Mouse (Mus musculus) kidney, postnatal 0 days (tissue): ENCODE data around the gene Rpl27a. TPM values are rescaled to one million over a fixed set of nuclear protein-coding genes. Genes with fewer than 3 reads are reported as not detected.

Experiments used
- ATAC-seq: fragments of 200-750 bp; cut with Nextera tagmentation; replicated peaks from 2 replicates; pipeline ENCODE4 v1.8.0; 2017; ENCODE audit warnings: low read depth, moderate number of reproducible peaks, moderate TSS enrichment, moderate library complexity; ENCODE audit not compliant: low FRiP score
- DNase-seq: peaks from one replicate; pipeline ENCODE4 v3.0.0-alpha.2; 2016; ENCODE audit warnings: low spot score
- H3K27ac ChIP-seq: fragments of 300-500 bp; sonication (generic); 2 replicates; pipeline ENCODE4 v1.5.1; 2014; ENCODE audit warnings: mild to moderate bottlenecking
- H3K27me3 ChIP-seq: fragments of 300-500 bp; sonication (generic); 2 replicates; pipeline ENCODE4 v1.6.1; 2014; ENCODE audit warnings: low read length, mixed read lengths; ENCODE audit not compliant: insufficient read depth
- H3K36me3 ChIP-seq: fragments of 300-500 bp; sonication (generic); 2 replicates; pipeline ENCODE4 v1.6.1; 2014; ENCODE audit warnings: low read length, mixed read lengths; ENCODE audit not compliant: insufficient read depth
- H3K4me1 ChIP-seq: fragments of 300-500 bp; sonication (generic); replicated peaks from 2 replicates; pipeline ENCODE4 v1.6.1; 2014; ENCODE audit warnings: antibody characterized with exemption, low read length, mixed read lengths; ENCODE audit not compliant: insufficient read depth
- H3K4me2 ChIP-seq: fragments of 300-500 bp; sonication (generic); 2 replicates; pipeline ENCODE4 v1.6.1; 2014; ENCODE audit warnings: mild to moderate bottlenecking, low read length, moderate library complexity, mixed read lengths
- H3K4me3 ChIP-seq: fragments of 300-500 bp; sonication (generic); replicated peaks from 2 replicates; pipeline ENCODE4 v1.5.1; 2014; ENCODE audit warnings: low read depth, low read length
- H3K9ac ChIP-seq: fragments of 300-500 bp; sonication (generic); 2 replicates; pipeline ENCODE4 v1.6.1; 2014; ENCODE audit warnings: low read depth, low read length
- H3K9me3 ChIP-seq: fragments of 300-500 bp; sonication (generic); replicated peaks from 2 replicates; pipeline ENCODE4 v1.6.1; 2016; ENCODE audit warnings: low read length, inconsistent platforms, mixed read lengths
- CTCF ChIP-seq: IDR thresholded peaks from 2 replicates; pipeline ENCODE4 v1.5.1; 2016; ENCODE audit warnings: antibody characterized with exemption, low read depth, mild to moderate bottlenecking, moderate library complexity
- WGBS: fragments of 180-500 bp; shearing (Covaris S2); extraction: QIAGEN DNeasy Blood & Tissue Kit; methylation state at CpG from one replicate; pipeline ENCODE4 v1.1.7; 2014; 5-methylcytosine and 5-hydroxymethylcytosine counted together
- microRNA-seq: library from miRNA; unstranded; fragments of <30 nt; microRNA quantifications from one replicate; pipeline ENCODE4, GENCODE M21; 2016
- polyA plus RNA-seq: library from polyadenylated mRNA; unstranded; fragments of >200 nt; fragmentation: Nextera tagmentation; extraction: Ambion mirVana; gene quantifications from 2 replicates; pipeline ENCODE4 v1.2.1, GENCODE M21; 2015

The Rpl27a gene
- polyA plus RNA-seq, 1 experiment from 2014 or later, result 166 TPM

DNA sequence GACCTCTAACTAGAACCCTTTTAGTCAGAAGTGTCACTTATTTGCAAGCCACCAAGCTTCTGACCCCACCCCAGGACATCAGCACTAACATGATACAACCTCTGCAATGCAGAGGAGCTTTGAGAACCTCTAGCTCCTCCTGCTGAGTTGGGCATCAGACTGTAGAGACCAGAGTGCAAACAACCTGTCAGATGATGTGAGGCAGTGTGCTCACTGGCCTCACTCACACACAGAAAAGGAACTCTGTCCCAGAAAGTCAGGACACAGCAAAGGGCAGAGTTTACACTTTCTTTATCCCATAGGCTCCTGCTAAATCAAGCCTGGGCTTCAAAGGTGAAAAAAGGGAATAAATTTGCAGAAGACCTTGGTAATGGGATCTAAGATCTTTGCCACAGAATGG, 47.4 kb downstream of the Rpl27a start:
- no peak overlapping the region for H3K9ac ChIP-seq
- H3K4me1 ChIP-seq, result peaks cover 24% of the 10 kb centered on the region
- no peak overlapping the region for H3K4me2 ChIP-seq
- no peak for TF ChIP-seq CTCF
- H3K36me3 ChIP-seq, result peaks cover 5% of the 10 kb centered on the region; the same call in 1 of the 2 replicates
- no peak for DNase-seq
- H3K4me3 ChIP-seq, result no peak overlapping the region
- peak; percentile 72 for ATAC-seq
- H3K27ac ChIP-seq, result peak overlapping the region; percentile 38; the same call in 1 of the 2 replicates
- H3K27me3 ChIP-seq, result no peaks in the 10 kb centered on the region
- no peaks in the 10 kb centered on the region for H3K9me3 ChIP-seq

DNA sequence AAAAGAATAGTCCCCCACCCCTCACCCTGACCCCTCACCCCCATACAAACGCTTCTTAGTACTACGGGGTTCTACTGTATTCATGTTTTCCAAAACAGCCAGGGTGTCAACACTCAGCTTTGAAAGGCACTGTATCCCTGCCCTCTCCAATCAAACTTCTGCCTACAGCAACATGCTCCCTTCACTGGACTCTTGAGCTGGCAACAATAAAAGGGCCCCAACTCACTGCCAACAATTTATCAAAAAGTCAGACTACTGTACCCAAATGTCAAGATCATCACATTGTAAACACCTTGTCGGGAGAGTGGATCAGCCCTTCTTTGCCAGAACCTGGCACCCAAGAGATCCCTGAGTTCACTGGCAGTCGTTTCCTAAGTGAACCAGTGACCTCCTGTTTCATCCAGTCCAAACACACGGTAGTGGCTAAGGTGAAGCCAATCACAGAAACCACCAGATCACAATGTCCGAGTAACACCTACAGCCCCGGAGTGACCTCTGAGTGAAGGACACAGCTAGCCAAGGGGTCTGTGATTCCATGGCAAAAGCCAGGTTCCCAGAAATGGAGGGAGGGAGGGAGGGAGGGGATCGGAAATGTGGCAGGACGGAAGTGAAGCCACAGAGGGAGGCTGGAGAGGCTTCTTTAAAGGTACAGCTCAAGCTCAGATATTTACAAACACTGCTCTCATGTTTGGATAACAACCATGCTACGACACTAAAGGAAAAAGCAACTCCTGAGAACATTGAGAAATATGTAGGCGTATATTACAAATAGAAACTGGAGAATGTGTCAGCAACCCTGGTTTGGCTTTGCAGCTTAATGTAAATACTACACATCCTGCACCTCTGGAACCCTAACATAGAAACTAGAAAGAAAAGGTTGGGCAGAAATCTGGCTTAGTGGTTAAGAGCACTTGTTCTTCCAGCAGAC, 48.2 kb downstream of the Rpl27a start:
- H3K27ac ChIP-seq, result peak overlapping the region; percentile 38; the same call in 1 of the 2 replicates
- 62% methylated on average over 11 of the region's 11 CpGs for WGBS

GRCm38 (mm10) chr7:109568391-109568892, 49.5 kb downstream of the Rpl27a start:
- TF ChIP-seq CTCF, result no peak
- H3K27ac ChIP-seq, result no peak overlapping the region
- no peaks in the 10 kb centered on the region for H3K9me3 ChIP-seq
- ATAC-seq (no peak), DNase-seq (no peak)
- peaks cover 5% of the 10 kb centered on the region; the same call in 1 of the 2 replicates for H3K36me3 ChIP-seq
- no peaks in the 10 kb centered on the region for H3K27me3 ChIP-seq
- H3K4me1 ChIP-seq, result peaks cover 8% of the 10 kb centered on the region; the same call in 1 of the 2 replicates
- no peak overlapping the region for H3K4me3 ChIP-seq
- WGBS, result 89% methylated on average over 4 of the region's 4 CpGs
- no peak overlapping the region for H3K4me2 ChIP-seq
- no peak overlapping the region for H3K9ac ChIP-seq

More for the DNA sequence above, 48.2 kb downstream of the Rpl27a start:
- no peak for DNase-seq
- Histone ChIP-seq H3K27me3 (no peaks in the 10 kb centered on the region), H3K4me1 (peaks cover 21% of the 10 kb centered on the region), H3K9ac (no peak overlapping the region), H3K4me2 (no peak overlapping the region), H3K9me3 (no peaks in the 10 kb centered on the region), H3K36me3 (peaks cover 5% of the 10 kb centered on the region; the same call in 1 of the 2 replicates), H3K4me3 (no peak overlapping the region)
- no peak for TF ChIP-seq CTCF
- 0 out of 2 replicates have a peak, but pooled peaks have one; percentile 25 for ATAC-seq

Small RNAs within 50 kb of the gene (microRNA-seq; reads per million reads assigned to microRNA genes)
- gene Gm47284, result not detected

Other genes with a start within 250 kb of the Rpl27a start
- 0.24 and 0.55 TPM in 2 replicates for gene Stk33, start 80.1 kb upstream of the Rpl27a start, polyA plus RNA-seq
- gene Trim66, start 11.0 kb upstream of the Rpl27a start, polyA plus RNA-seq, result 0.05 TPM in 1 of 2 replicates, not detected in the other
- gene St5, start 184.5 kb downstream of the Rpl27a start, polyA plus RNA-seq, result 40.3 and 42.2 TPM in 2 replicates
- 33.1 and 33.6 TPM in 2 replicates for gene Akip1, start 184.5 kb downstream of the Rpl27a start, polyA plus RNA-seq
- gene BC051019, start 204.7 kb downstream of the Rpl27a start, polyA plus RNA-seq, result not detected in 2 replicates
- 0.61 and 0.68 TPM in 2 replicates for gene Ascl3, start 212.6 kb downstream of the Rpl27a start, polyA plus RNA-seq
- 94.9 and 95.7 TPM in 2 replicates for gene Tmem9b, start 233.7 kb downstream of the Rpl27a start, polyA plus RNA-seq